Mouse (Mus musculus): ENCODE measurements around the gene Matk. TPM values are rescaled to one million over a fixed set of nuclear protein-coding genes. Genes with fewer than 3 reads are reported as not detected.

The Matk gene
- polyA plus RNA-seq, 2 experiments: 6.8 to 9.9 TPM

DNA sequence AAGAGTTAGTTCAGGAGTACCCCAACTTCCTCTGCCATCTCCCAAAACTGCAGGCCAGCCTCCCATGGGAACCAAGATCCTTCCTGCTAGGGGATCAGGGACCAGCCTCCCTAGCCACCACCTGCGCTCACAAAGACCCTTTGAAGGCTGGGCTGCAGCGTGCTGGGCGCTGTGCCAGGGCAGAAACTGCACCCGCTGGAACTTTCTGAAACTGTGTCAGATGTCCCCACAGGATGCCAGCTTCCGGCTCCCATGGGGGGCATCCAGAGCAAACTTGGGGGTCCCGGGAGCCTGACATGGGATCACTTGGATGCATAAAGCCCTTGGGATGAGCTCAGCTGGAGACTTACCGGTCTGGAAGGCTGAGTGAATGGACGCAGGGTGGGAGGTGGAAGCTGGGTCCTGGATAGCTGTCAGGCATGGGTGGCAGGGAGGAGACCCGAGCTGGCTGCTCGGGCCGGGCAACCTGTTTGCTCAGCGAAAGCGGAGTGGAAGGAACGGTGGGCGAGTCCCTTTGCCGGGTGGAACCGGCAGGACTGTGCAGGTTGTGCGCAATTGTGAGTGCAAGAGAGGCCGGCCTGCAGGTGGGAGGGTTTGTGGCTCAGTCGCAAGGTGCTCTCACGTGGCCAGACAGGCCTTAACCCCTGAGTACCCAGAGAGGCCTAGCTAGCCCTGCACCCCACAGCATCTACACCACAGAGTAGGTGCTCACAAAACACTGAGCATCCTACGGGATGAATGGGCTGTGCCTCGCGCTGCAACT, 38.1 kb downstream of the Matk start:
- ATAC-seq (ENCODE audit: low FRiP score, low read depth) (no peak), DNase-seq (ENCODE audit: low spot score) (no peak)
- peaks cover 18% of the 10 kb centered on the region for H3K4me1 ChIP-seq (ENCODE audit: control insufficient read depth, insufficient read depth, low read length)
- no peaks in the 10 kb centered on the region for H3K9me3 ChIP-seq (ENCODE audit: control insufficient read depth, low read length)
- TF ChIP-seq POLR2A (IDR thresholded peaks at IDR 0.05; ENCODE audit: borderline replicate concordance, extremely low read depth, insufficient read depth, insufficient read length): no peak
- H3K9ac ChIP-seq (ENCODE audit: low read depth, low read length, severe bottlenecking): no peak overlapping the region
- H3K36me3 ChIP-seq (ENCODE audit: control insufficient read depth, insufficient read depth, low read length): no peaks in the 10 kb centered on the region
- 0 out of 2 replicates have a peak overlapping the region, but pooled peaks have one; percentile 0 for H3K4me2 ChIP-seq (replicated peaks; ENCODE audit: low read depth, low read length, severe bottlenecking)
- H3K27me3 ChIP-seq (ENCODE audit: control insufficient read depth, insufficient read depth, low read length): peaks cover 13% of the 10 kb centered on the region; the same call in 1 of the 2 replicates
- peak overlapping the region; percentile 1; the same call in 1 of the 2 replicates for H3K4me3 ChIP-seq (replicated peaks; ENCODE audit: low read length)
- WGBS: 15% methylated on average over 24 of the region's 24 CpGs
- H3K27ac ChIP-seq (replicated peaks; ENCODE audit: low read depth, low read length): no peak overlapping the region

DNA sequence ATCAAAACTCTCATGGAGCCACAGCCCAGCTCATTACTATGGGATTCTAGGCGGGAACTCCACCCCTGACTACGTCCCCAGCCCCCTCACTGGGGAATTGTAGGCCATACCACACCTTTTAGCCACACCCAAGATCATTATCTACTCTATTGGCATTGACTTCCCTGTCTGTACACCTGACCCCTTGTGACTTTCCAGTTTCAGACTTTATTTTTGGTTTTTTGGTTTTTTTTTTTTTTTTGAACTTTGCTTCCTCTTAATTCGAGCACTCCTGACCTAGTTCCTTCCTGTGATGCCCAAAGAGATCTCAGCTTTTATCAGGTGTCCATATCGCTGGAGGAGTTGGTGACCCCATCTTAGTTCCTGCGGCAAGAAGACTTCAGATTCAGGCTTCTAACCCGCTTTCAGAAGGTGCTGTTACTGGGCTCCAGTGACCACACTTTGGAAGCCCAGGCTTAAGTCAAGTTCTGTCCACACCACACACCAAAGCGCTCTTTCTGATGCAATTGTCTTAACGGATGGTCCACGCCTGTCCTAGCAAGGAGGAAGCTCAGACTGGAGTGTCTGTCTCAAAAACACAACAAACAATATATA, 38.9 kb downstream of the Matk start, which contains the start of gene Tjp3:
TSS of gene Tjp3 (minus strand) at position 71 of the 594 bp plus-strand sequence.
- H3K4me2 ChIP-seq (replicated peaks; ENCODE audit: low read depth, low read length, severe bottlenecking): peak within 1 kb of the TSS; percentile 96; the same call in 1 of the 2 replicates
- H3K36me3 ChIP-seq (ENCODE audit: control insufficient read depth, insufficient read depth, low read length): no peaks in the 10 kb centered on the region
- H3K27ac ChIP-seq (replicated peaks; ENCODE audit: low read depth, low read length): no peak within 1 kb of the TSS
- peak within 1 kb of the TSS; percentile 2; the same call in 1 of the 2 replicates for H3K4me3 ChIP-seq (replicated peaks; ENCODE audit: low read length)
- H3K9ac ChIP-seq (ENCODE audit: low read depth, low read length, severe bottlenecking): no peak within 1 kb of the TSS
- H3K4me1 ChIP-seq (ENCODE audit: control insufficient read depth, insufficient read depth, low read length): peaks cover 14% of the 10 kb centered on the region
- no peak for TF ChIP-seq POLR2A (IDR thresholded peaks at IDR 0.05; ENCODE audit: borderline replicate concordance, extremely low read depth, insufficient read depth, insufficient read length)
- ATAC-seq (ENCODE audit: low FRiP score, low read depth): no peak
- no peak for DNase-seq (ENCODE audit: low spot score)
- peaks cover 13% of the 10 kb centered on the region; the same call in 1 of the 2 replicates for H3K27me3 ChIP-seq (ENCODE audit: control insufficient read depth, insufficient read depth, low read length)
- WGBS: 71% methylated on average over 9 of the region's 9 CpGs
- H3K9me3 ChIP-seq (ENCODE audit: control insufficient read depth, low read length): no peaks in the 10 kb centered on the region

DNA sequence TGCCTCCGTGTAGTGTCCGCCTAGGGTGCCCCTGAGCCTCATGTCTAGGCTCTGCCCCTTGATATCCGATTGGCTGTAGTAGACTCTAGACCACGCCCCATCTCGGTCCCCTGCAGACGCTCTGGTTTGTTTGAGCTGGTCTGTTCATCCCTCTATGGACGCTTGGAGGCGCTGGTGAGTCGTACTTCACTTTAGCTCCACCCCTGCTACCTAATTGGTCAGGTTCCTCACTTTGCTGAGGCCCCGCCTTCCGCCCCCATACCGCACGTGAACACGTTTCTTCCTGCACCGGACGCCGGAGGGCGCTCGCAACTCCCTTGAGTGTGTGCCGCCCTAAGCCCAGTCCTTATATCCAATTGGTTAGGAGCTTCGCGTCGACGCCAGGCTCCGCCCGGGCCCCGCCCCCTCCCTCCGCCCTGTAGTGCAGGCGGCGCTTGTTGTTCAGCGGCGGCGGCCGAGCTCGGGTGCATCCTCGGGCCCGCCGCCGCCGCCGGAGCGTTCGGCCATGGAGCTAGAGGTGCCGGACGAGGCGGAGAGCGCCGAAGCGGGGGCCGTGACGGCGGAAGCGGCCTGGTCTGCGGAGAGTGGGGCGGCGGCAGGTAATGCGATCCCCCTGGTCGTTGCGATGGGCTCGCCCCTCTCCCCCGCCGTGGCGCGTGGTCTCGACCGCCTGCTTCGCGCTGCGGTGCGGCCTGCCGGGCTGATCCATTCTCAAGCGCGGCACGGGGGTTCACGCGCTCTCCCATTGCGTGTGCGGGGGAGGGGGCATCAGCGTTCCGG, 40.0 kb downstream of the Matk start, which contains the start of gene Pip5k1c:
TSS of gene Pip5k1c (plus strand) at position 410 of the 780 bp plus-strand sequence.
- TF ChIP-seq POLR2A (IDR thresholded peaks at IDR 0.05; ENCODE audit: borderline replicate concordance, extremely low read depth, insufficient read depth, insufficient read length): peak; percentile 73; the same call in 1 of the 2 replicates
- Histone ChIP-seq H3K36me3 (ENCODE audit: control insufficient read depth, insufficient read depth, low read length) (no peaks in the 10 kb centered on the region), H3K9ac (ENCODE audit: low read depth, low read length, severe bottlenecking) (peak within 1 kb of the TSS; percentile 77), H3K27me3 (ENCODE audit: control insufficient read depth, insufficient read depth, low read length) (peaks cover 13% of the 10 kb centered on the region; the same call in 1 of the 2 replicates), H3K4me3 (replicated peaks; ENCODE audit: low read length) (peak within 1 kb of the TSS; percentile 81), H3K4me1 (ENCODE audit: control insufficient read depth, insufficient read depth, low read length) (peaks cover 14% of the 10 kb centered on the region), H3K4me2 (replicated peaks; ENCODE audit: low read depth, low read length, severe bottlenecking) (peak within 1 kb of the TSS; percentile 96), H3K9me3 (ENCODE audit: control insufficient read depth, low read length) (no peaks in the 10 kb centered on the region), H3K27ac (replicated peaks; ENCODE audit: low read depth, low read length) (peak within 1 kb of the TSS; percentile 83)
- ATAC-seq (ENCODE audit: low FRiP score, low read depth) (peak; percentile 96), DNase-seq (ENCODE audit: low spot score) (peak; percentile 98)
- under 1% methylated on average over 59 of the region's 80 CpGs for WGBS

DNA sequence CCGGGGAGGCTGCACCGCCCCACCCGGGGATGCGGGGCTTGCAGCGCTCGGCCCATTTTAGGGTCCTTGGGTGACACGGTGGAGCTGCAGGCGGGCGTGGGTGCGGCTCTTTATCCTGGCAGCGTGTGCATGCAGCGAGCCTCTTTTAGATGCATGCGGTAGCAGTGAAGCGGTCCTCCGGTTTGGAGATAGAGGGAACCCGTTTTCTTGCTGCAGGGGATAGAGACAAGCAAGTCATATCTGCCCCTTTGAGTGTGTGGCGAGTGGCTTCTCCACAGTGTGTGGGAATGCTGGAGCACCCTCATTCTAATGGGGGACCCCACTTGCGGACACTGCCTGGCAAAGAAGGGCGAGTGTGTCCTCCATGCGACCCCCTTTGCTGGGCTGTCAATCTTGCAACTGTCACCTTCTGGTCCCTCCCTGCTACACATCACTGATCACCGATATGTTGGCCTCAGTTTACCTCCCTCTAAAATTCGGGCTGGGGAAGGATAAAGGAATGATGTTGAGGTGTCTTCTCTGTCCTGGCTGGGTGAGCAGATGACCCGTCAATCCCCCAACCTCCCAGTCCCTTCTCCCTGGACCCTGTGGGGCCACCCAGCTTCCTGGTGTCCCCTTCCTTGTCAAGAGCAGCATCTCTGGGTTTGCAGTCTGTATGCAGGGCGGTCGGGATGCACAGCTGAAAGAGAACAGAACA, 40.7 kb downstream of the Matk start:
- 2% methylated on average over 25 of the region's 25 CpGs for WGBS
- TF ChIP-seq POLR2A (IDR thresholded peaks at IDR 0.05; ENCODE audit: borderline replicate concordance, extremely low read depth, insufficient read depth, insufficient read length): no peak
- peaks cover 14% of the 10 kb centered on the region for H3K4me1 ChIP-seq (ENCODE audit: control insufficient read depth, insufficient read depth, low read length)
- no peak for DNase-seq (ENCODE audit: low spot score)
- ATAC-seq (ENCODE audit: low FRiP score, low read depth): no peak
- H3K9me3 ChIP-seq (ENCODE audit: control insufficient read depth, low read length): no peaks in the 10 kb centered on the region
- peak overlapping the region; percentile 83 for H3K27ac ChIP-seq (replicated peaks; ENCODE audit: low read depth, low read length)
- H3K4me2 ChIP-seq (replicated peaks; ENCODE audit: low read depth, low read length, severe bottlenecking): peak overlapping the region; percentile 96
- no peaks in the 10 kb centered on the region for H3K36me3 ChIP-seq (ENCODE audit: control insufficient read depth, insufficient read depth, low read length)
- peak overlapping the region; percentile 81 for H3K4me3 ChIP-seq (replicated peaks; ENCODE audit: low read length)
- peaks cover 13% of the 10 kb centered on the region; the same call in 1 of the 2 replicates for H3K27me3 ChIP-seq (ENCODE audit: control insufficient read depth, insufficient read depth, low read length)
- H3K9ac ChIP-seq (ENCODE audit: low read depth, low read length, severe bottlenecking): peak overlapping the region; percentile 77

Data from limb, embryonic 14.5 days (tissue).